ENCODE assay signal across 20 mouse cellular contexts in the genomic region with DNA sequence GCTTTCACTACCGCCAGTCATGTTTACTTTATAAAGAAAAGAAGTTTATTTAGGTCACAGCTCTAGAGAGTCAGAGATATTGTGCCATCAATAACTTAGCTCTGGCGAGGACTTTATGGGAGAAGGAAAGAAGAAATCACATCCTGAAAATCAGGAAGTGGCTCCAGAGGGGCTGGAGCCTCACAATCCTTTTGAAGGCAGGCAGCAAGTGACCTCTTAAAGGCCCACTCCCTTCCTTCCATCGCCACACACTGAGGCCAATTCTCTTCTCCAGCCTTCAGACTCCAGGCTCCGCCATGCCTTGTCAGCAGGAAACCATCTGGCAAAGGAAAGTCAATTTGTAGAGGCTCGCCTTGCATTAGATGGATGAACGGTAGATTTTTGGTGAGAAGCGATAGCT. TPM values are rescaled to one million over a fixed set of nuclear protein-coding genes. Genes with fewer than 3 reads are reported as not detected.
DNase-seq lines count a peak whose midpoint lies in the region; ATAC-seq and TF ChIP-seq lines count a peak whose summit lies in the region.
"Had no signal": no experiment of that assay in that cellular context is flagged by ENCODE, and none has a peak within 500 bp of the region (broad histone marks: within the 10 kb centered on the region; RNA-seq: fewer than 3 reads in every experiment).

No protein-coding gene starts in this region.

- H3K4me1 ChIP-seq in lung, postnatal 0 days (ENCODE audit: insufficient read depth, low read depth, low read length), result no peaks in the 10 kb centered on the region
- H3K4me1 ChIP-seq in intestine, embryonic 15.5 days (replicated peaks), result peaks cover 11% of the 10 kb centered on the region
- H3K4me1 ChIP-seq: embryonic facial prominence, embryonic 13.5 days had no signal

- DNase-seq in lung, postnatal 0 days (ENCODE audit: low spot score), result peak; percentile 22
- DNase-seq in lung, postnatal 10 days, result no peak
- DNase-seq in kidney, postnatal 14 days, result no peak
- DNase-seq in cerebellum, adult 11 months, result no peak
- DNase-seq in B cell, adult 2 months, result no peak
- DNase-seq: adrenal gland, adult 8-10 months; cerebellum, adult 18-20 months; cerebellum, adult 9-11 months; cerebellum, postnatal 36 days; gastrocnemius, adult 2 months; gastrocnemius, postnatal 36 days had no signal

- no peak overlapping the region for H3K4me2 ChIP-seq in lung, postnatal 0 days (replicated peaks; ENCODE audit: low read depth, low read length)
- no peak overlapping the region for H3K4me2 ChIP-seq in intestine, embryonic 15.5 days (replicated peaks)
- H3K4me2 ChIP-seq: embryonic facial prominence, embryonic 13.5 days; forebrain, embryonic 13.5 days; heart, embryonic 12.5 days; hindbrain, embryonic 15.5 days had no signal

- no peaks in the 10 kb centered on the region for H3K36me3 ChIP-seq in lung, postnatal 0 days (ENCODE audit: insufficient read depth, low read length)
- H3K36me3 ChIP-seq in intestine, embryonic 15.5 days, result no peaks in the 10 kb centered on the region
- H3K36me3 ChIP-seq: embryonic facial prominence, embryonic 13.5 days; G1E; heart, embryonic 12.5 days; hindbrain, embryonic 15.5 days had no signal

- H3K9ac ChIP-seq in lung, postnatal 0 days (replicated peaks; ENCODE audit: low read depth), result no peak overlapping the region
- H3K9ac ChIP-seq in intestine, embryonic 15.5 days, result no peak overlapping the region
- H3K9ac ChIP-seq: embryonic facial prominence, embryonic 13.5 days; forebrain, embryonic 13.5 days; heart, embryonic 12.5 days; hindbrain, embryonic 15.5 days had no signal

- TF ChIP-seq EP300 in lung, postnatal 0 days (IDR thresholded peaks at IDR 0.05), result no peak

- H3K9me3 ChIP-seq in lung, postnatal 0 days (ENCODE audit: low read length), result no peaks in the 10 kb centered on the region
- no peaks in the 10 kb centered on the region for H3K9me3 ChIP-seq in intestine, embryonic 15.5 days
- H3K9me3 ChIP-seq: embryonic facial prominence, embryonic 13.5 days; forebrain, embryonic 13.5 days; G1E; heart, embryonic 12.5 days; hindbrain, embryonic 15.5 days had no signal

- ATAC-seq in lung, postnatal 0 days, result no peak
- ATAC-seq in intestine, embryonic 15.5 days, result peak; percentile 16; the same call in 1 of the 2 replicates
- peak; percentile 52 for ATAC-seq in megakaryocyte, adult 5-6 weeks (ENCODE audit: poor library complexity, severe bottlenecking)
- ATAC-seq: CD4-positive, CD25-positive, alpha-beta regulatory T cell, adult 4 months; forebrain, embryonic 13.5 days had no signal

- H3K27ac ChIP-seq in lung, postnatal 0 days (ENCODE audit: low read length), result no peak overlapping the region
- H3K27ac ChIP-seq in intestine, embryonic 15.5 days, result no peak overlapping the region
- H3K27ac ChIP-seq: embryonic facial prominence, embryonic 13.5 days; forebrain, embryonic 13.5 days; gastrocnemius, adult 2 months; heart, adult 2 months; hindbrain, embryonic 15.5 days had no signal

- no peak for TF ChIP-seq CTCF in lung, postnatal 0 days (IDR thresholded peaks at IDR 0.05)

- 11% methylated on average over 7 of the region's 7 CpGs for WGBS in lung, postnatal 0 days
- WGBS in intestine, embryonic 15.5 days, result 20% methylated on average over 7 of the region's 7 CpGs

- H3K27me3 ChIP-seq in lung, postnatal 0 days (replicated peaks; ENCODE audit: insufficient read depth, low read length), result no peaks in the 10 kb centered on the region
- H3K27me3 ChIP-seq in intestine, embryonic 15.5 days (replicated peaks), result 0 out of 2 replicates have a peak, but pooled peaks cover 2% of the 10 kb centered on the region
- H3K27me3 ChIP-seq: embryonic facial prominence, embryonic 13.5 days; heart, embryonic 12.5 days; hindbrain, embryonic 15.5 days had no signal

- no peak overlapping the region for H3K4me3 ChIP-seq in lung, postnatal 0 days (ENCODE audit: low read depth, low read length)
- no peak overlapping the region for H3K4me3 ChIP-seq in intestine, embryonic 15.5 days (replicated peaks)
- H3K4me3 ChIP-seq: embryonic facial prominence, embryonic 13.5 days; forebrain, embryonic 13.5 days; gastrocnemius, adult 2 months; heart, adult 2 months; heart, embryonic 12.5 days; hindbrain, embryonic 15.5 days had no signal

RNA-seq across cellular contexts. Expression of a gene that starts 35.4 kb away (rescaled TPM):
- 5.4 and 6.4 TPM in 2 replicates for polyA plus RNA-seq in lung, postnatal 0 days (2015; fragmentation: Nextera tagmentation; extraction: Ambion mirVana)
- polyA plus RNA-seq in intestine, embryonic 15.5 days (2015; fragmentation: Nextera tagmentation; extraction: Ambion mirVana), result 8.1 and 8.5 TPM in 2 replicates
- total RNA-seq in megakaryocyte, adult 5-6 weeks (2015), result 36.1 and 36.9 TPM in 2 replicates
- 27.2 and 32.2 TPM in 2 replicates for total RNA-seq in megakaryocyte, adult 5-6 weeks (2017)
